Mouse (Mus musculus) small intestine, adult 2 months (tissue): ENCODE measurements around the gene Ptpn14. TPM values are rescaled to one million over a fixed set of nuclear protein-coding genes. Genes with fewer than 3 reads are reported as not detected.

Source experiments
- H3K27ac ChIP-seq: fragments of 200-500 bp; 2 replicates; pipeline ENCODE4 v1.5.1; 2012; ENCODE audit warnings: low read depth, low read length, control low read depth, inconsistent platforms; ENCODE audit not compliant: insufficient read depth
- H3K27me3 ChIP-seq: fragments of 200-500 bp; 2 replicates; pipeline ENCODE4 v1.6.1; 2012; ENCODE audit warnings: mild to moderate bottlenecking, moderate library complexity, low read length, inconsistent platforms; ENCODE audit not compliant: control insufficient read depth, insufficient read depth
- H3K36me3 ChIP-seq: fragments of 200-500 bp; 2 replicates; pipeline ENCODE4 v1.6.1; 2012; ENCODE audit warnings: mild to moderate bottlenecking, low read length, control low read depth, inconsistent platforms; ENCODE audit not compliant: control insufficient read depth, insufficient read depth
- H3K4me1 ChIP-seq: fragments of 200-500 bp; 2 replicates; pipeline ENCODE4 v1.6.1; 2012; ENCODE audit warnings: low read length, inconsistent platforms, mixed read lengths; ENCODE audit not compliant: control insufficient read depth, insufficient read depth, insufficient read length
- H3K4me3 ChIP-seq: fragments of 200-500 bp; 2 replicates; pipeline ENCODE4 v1.5.1; 2012; ENCODE audit warnings: low read depth, mild to moderate bottlenecking, control low read depth, inconsistent platforms, low read length, moderate library complexity
- CTCF ChIP-seq: fragments of 200-500 bp; IDR thresholded peaks from 2 replicates; pipeline ENCODE4 v1.5.1; 2012; ENCODE audit warnings: low read depth, mild to moderate bottlenecking, control low read depth, inconsistent platforms, low read length, moderate library complexity, mixed read lengths; ENCODE audit not compliant: insufficient replicate concordance, insufficient read length; ENCODE audit errors: extremely low read depth
- POLR2A ChIP-seq: fragments of 200-500 bp; IDR thresholded peaks from 2 replicates; pipeline ENCODE4 v1.6.1; 2012; ENCODE audit warnings: low read depth, mild to moderate bottlenecking, control low read depth, inconsistent platforms, low read length, moderate library complexity
- WGBS: fragments of 180-500 bp; shearing (Covaris S2); methylation state at CpG from one replicate; pipeline ENCODE4 v1.1.7; 2018; 5-methylcytosine and 5-hydroxymethylcytosine counted together
- polyA plus RNA-seq: library from polyadenylated mRNA; depleted of rRNA; stranded (reverse); fragments of >200 nt; gene quantifications from 2 replicates; pipeline ENCODE4 v1.2.3, GENCODE M21; 2012

Ptpn14 gene
- polyA plus RNA-seq, 1 experiment = 2.5 TPM

- Histone ChIP-seq H3K4me1 (no peaks in the 10 kb centered on the region), H3K4me3 (no peak overlapping the region), H3K27me3 (no peaks in the 10 kb centered on the region), H3K27ac (no peak overlapping the region), H3K36me3 (no peaks in the 10 kb centered on the region)
- no peak for TF ChIP-seq POLR2A
- 59% methylated on average over 19 of the region's 19 CpGs for WGBS
Measured at GRCm38 (mm10) chr1:189756306-189757053, 28.4 kb downstream of the Ptpn14 start.

DNA sequence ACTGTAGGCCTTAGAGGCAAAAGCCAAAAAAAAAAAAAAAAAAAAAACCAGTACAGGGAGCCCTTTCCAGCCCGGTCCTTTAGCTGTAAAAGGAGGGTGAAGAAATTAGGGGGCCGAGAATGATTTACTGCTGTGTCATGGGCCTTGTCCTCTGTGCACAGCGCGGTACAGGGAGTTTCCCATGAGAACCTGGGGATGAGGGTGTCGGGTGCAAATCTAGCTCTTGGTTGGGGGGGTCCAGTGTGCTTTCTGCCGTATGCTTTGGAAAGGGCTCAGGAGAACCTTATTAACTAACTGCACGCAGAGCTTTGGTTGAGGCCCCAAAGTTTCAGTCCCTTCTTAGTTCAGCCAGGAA lies 29.0 kb downstream of the Ptpn14 start:
- TF ChIP-seq POLR2A = no peak
- no peak for TF ChIP-seq CTCF
- H3K27me3 ChIP-seq = no peaks in the 10 kb centered on the region
- H3K4me1 ChIP-seq = no peaks in the 10 kb centered on the region; the same call in 1 of the 2 replicates
- no peaks in the 10 kb centered on the region for H3K36me3 ChIP-seq
- H3K4me3 ChIP-seq = no peak overlapping the region
- WGBS = 72% methylated on average over 7 of the region's 7 CpGs
- H3K27ac ChIP-seq = no peak overlapping the region

GRCm38 (mm10) chr1:189761581-189762021 lies 33.5 kb downstream of the Ptpn14 start:
- Histone ChIP-seq H3K27me3 (no peaks in the 10 kb centered on the region), H3K27ac (no peak overlapping the region), H3K4me3 (no peak overlapping the region), H3K36me3 (no peaks in the 10 kb centered on the region), H3K4me1 (peaks cover 3% of the 10 kb centered on the region; the same call in 1 of the 2 replicates)
- 17% methylated on average over 6 of the region's 6 CpGs for WGBS
- no peak for TF ChIP-seq CTCF
- no peak for TF ChIP-seq POLR2A

DNA sequence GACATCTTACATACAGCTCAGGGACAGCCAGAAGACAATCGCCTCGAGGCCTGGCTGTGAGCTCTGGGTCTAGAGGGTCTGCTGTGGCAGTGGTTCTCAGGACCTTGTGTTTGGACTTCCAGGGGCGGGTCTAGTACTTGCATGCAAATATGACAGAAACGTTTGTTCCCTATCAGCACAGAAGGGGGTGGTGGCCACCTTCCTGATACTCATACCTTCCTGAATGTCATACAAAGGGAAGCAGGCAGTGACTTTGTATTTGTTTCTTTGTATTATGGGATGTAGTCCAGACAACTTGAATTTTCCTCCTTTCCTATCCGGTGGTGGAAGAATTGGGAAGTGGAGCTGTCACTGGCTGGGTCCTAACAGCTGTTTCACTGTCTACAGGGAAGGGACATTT lies 36.2 kb downstream of the Ptpn14 start:
- no peak for TF ChIP-seq POLR2A
- no peak for TF ChIP-seq CTCF
- no peak overlapping the region for H3K27ac ChIP-seq
- WGBS = 51% methylated on average over 5 of the region's 5 CpGs
- H3K4me3 ChIP-seq = no peak overlapping the region
- H3K36me3 ChIP-seq = no peaks in the 10 kb centered on the region
- H3K4me1 ChIP-seq = peaks cover 3% of the 10 kb centered on the region; the same call in 1 of the 2 replicates
- no peaks in the 10 kb centered on the region for H3K27me3 ChIP-seq

DNA sequence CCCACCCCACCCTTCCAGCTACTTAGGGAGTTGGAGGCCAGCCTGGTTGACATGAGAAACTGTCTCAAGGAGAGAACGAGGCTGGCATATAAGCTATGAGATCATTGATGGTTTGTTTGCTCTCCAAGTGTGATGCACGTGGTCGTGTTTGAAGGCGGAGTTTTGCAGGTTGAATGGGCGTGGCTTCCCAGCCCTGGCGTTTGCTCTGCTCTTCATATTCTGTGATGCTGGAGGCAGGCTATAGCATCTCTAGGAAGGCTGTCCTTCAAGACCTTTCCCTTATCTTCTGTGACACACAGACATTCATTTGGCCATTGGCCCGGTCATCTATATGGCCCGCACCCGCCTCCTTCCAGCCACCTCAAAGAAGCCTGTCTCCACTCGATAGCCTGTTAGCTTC lies 39.1 kb downstream of the Ptpn14 start:
- no peaks in the 10 kb centered on the region for H3K36me3 ChIP-seq
- H3K4me3 ChIP-seq = no peak overlapping the region

GRCm38 (mm10) chr1:189767910-189768309 lies 39.8 kb downstream of the Ptpn14 start:
- no peaks in the 10 kb centered on the region for H3K36me3 ChIP-seq
- no peak overlapping the region for H3K27ac ChIP-seq
- peaks cover 3% of the 10 kb centered on the region; the same call in 1 of the 2 replicates for H3K4me1 ChIP-seq
- WGBS = 68% methylated on average over 9 of the region's 9 CpGs
- no peaks in the 10 kb centered on the region for H3K27me3 ChIP-seq
- TF ChIP-seq CTCF = no peak
- no peak for TF ChIP-seq POLR2A
- no peak overlapping the region for H3K4me3 ChIP-seq

More for the DNA sequence above, 39.1 kb downstream of the Ptpn14 start:
- no peak for TF ChIP-seq POLR2A
- no peak for TF ChIP-seq CTCF
- H3K27me3 ChIP-seq = no peaks in the 10 kb centered on the region
- H3K4me1 ChIP-seq = peaks cover 3% of the 10 kb centered on the region; the same call in 1 of the 2 replicates
- no peak overlapping the region for H3K27ac ChIP-seq
- 32% methylated on average over 10 of the region's 10 CpGs for WGBS

- no peak overlapping the region for H3K4me3 ChIP-seq
- TF ChIP-seq POLR2A (no peak), CTCF (no peak)
- no peaks in the 10 kb centered on the region; the same call in 1 of the 2 replicates for H3K4me1 ChIP-seq
- H3K27me3 ChIP-seq = no peaks in the 10 kb centered on the region
- H3K36me3 ChIP-seq = no peaks in the 10 kb centered on the region
- no peak overlapping the region for H3K27ac ChIP-seq
- 81% methylated on average over 3 of the region's 3 CpGs for WGBS
Measured at GRCm38 (mm10) chr1:189770516-189770915, 42.4 kb downstream of the Ptpn14 start.
